Mouse (Mus musculus) layer of hippocampus, adult 18-20 months (tissue): Measurements from ENCODE around the gene Tmem266. TPM values are rescaled to one million over a fixed set of nuclear protein-coding genes. Genes with fewer than 3 reads are reported as not detected.

Source experiments
- DNase-seq, 2 experiments: peaks; one replicate each; pipeline ENCODE4 v3.0.0; 2022; ENCODE audit warnings: low spot score in 2 of 2
- long read RNA-seq: library from polyadenylated mRNA; stranded (forward); transcript quantifications from one replicate; pipeline ENCODE4 v2.0.0, GENCODE M21; 2021
- total RNA-seq, 2 experiments: library from RNA; stranded (reverse); gene quantifications; 2 replicates each; pipeline ENCODE4 v1.2.3; 2021

Gene Tmem266
- total RNA-seq: 1 to 10 TPM; 5.5 to 6.4 TPM
- long read RNA-seq, partial matches to known transcripts: 0 of 3 reads
- long read RNA-seq, other reads (novel, unspliced or antisense): 2 of 3 reads

GRCm38 (mm10) chr9:55326515-55327233 is at the start of gene Tmem266, which contains the start of gene Nrg4:
TSS of gene Tmem266 (plus strand) at chr9:55326913.
TSS of gene Nrg4 (minus strand) at chr9:55326844.
- peak; percentile 78 to 80 for DNase-seq

- peak in 1 of 2 experiments; percentile 45 for DNase-seq
These were observed 49.2 kb upstream of the Tmem266 start for GRCm38 (mm10) chr9:55277562-55277961.

GRCm38 (mm10) chr9:55279114-55279825 is 47.4 kb upstream of the Tmem266 start:
- DNase-seq: no peak

GRCm38 (mm10) chr9:55283516-55283915 is 43.2 kb upstream of the Tmem266 start:
- DNase-seq: no peak

GRCm38 (mm10) chr9:55285197-55285596 is 41.5 kb upstream of the Tmem266 start:
- no peak for DNase-seq

DNA sequence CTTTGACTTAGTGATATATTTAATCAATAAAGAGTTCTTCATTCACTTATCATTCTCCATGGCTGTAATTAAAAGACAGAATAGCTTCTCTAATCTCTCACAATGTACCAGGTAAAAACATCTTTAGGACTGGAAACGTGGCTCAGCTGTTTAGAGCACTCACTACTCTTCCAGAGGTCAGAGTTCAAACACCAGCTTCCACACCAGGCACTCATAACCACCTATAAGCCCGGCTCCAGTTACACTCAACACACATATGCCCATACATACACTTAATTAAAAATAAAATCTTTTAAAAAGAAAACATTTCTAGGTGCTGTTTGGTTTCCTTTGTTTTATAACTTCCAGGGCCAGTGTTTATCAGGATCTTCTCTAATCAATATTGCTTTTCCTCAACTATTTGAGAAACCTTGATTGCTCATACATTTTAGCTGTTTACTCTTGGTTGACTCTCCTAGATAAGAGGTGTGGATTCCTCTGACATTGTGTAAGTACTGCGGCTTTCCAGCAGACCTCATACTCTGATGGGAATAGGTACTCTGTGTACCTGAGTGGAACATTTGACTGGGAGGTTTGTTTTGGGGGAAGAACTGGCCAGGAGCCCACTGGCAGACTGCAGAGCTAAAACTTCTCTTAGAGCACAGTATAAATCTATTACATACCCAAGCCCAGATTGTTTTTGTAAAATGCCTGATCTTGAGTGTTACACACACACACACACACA is 37.1 kb upstream of the Tmem266 start:
- no peak for DNase-seq

GRCm38 (mm10) chr9:55291966-55292365 is 34.7 kb upstream of the Tmem266 start:
- no peak for DNase-seq

DNA sequence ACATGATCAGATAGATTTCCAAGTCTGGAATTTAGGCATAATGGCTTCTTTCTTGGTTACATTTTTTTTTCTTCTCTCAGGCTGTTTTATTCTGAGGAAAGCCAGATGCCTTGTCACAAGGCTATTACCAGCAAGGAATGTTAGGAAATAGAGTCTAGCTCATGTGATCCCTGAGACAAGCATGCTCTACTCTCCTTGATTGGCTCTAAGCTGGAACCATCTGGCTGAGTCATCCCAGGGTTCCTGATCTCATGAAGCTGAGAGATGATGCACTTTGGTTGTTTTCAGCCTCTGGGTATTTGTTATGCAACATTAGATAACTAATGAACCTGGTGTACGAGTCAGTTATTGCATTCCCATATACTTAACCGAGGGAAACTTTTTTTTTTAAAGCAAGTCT is 30.5 kb upstream of the Tmem266 start:
- DNase-seq: no peak

GRCm38 (mm10) chr9:55307066-55307465 is 19.6 kb upstream of the Tmem266 start:
- no peak for DNase-seq

GRCm38 (mm10) chr9:55307557-55307956 is 19.2 kb upstream of the Tmem266 start:
- no peak for DNase-seq

DNA sequence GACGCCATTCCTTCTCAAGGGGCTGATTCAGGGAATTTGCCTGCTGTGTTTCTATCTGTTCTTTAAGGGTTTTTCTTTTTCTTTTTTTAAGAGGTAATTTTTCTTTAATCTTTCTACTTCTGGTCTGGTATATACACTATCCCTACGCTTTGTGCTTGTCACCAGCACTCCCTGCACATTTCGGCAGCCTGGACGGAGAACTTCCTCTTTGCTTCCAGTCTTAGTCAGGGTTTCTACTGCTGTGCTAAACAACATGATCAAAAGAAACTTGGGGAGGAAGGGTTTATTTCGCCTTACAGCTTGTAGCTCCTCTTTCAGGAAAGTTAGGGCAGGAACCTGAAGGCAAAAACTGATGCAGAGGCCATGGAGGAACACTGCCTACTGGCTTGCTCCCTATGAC is 18.3 kb upstream of the Tmem266 start:
- DNase-seq: no peak

DNA sequence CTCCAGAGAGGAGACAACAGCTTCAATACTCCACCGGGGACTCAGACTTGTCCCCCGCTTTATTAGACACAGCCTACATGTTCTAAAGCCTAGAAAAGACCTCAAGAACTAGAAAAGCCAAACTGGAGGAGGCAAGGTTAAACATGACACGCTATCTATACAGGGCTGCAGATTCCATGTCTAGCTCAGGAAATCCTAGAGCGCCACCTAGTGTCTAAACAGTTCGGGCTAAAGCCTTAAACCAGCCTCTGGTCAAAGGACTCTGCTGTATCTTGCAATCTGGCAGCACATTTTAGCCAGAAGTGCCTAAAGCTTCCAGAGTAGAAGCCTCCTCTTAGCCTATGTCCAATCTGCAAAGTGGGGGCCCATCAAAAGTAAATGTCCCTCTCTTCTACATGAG is 15.2 kb upstream of the Tmem266 start:
- DNase-seq: peak; percentile 56 to 88

- DNase-seq: no peak
These were observed 13.0 kb upstream of the Tmem266 start for GRCm38 (mm10) chr9:55313619-55314261.

DNA sequence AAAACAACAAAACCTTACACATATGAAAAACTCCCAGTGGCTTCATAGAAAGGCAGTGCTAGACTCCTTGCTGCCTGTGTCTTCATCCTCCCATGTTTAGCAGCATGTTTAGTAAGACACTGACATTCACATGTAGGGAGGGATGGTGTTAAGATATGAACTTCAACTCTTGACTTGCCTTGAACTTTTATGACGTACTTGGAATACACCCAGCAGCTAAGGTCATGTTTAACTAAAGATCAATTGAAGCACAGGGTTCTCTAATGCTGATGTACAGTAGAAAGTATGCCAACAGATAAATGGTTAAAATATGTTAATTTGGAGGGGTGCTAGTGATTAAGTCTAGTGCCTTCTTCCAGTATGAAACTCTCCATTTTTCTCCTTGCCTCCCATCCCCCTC is 4.1 kb upstream of the Tmem266 start:
- DNase-seq: no peak

- DNase-seq: no peak
These were observed 2.6 kb upstream of the Tmem266 start for GRCm38 (mm10) chr9:55324085-55324484.

DNA sequence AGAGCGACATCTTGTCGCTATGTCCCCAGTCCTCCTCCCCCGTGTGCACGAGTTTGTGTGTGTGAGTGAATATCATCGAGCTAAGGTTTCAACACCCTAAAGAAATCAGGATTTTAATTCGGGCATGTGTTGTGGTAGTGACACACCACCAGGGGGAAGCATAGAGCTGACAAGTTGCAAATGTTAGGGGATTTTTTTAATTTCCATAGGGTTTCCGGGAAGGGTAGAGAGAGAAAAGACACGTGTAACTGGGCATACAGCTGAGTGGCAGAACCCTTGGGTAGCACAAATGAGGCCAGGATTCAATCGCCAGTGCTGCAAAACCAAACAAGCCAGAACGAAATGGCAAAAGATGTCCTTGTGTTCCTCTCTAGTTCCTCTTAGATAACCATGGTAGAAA is 2.2 kb upstream of the Tmem266 start:
- peak in 1 of 2 experiments; percentile 25 for DNase-seq

DNA sequence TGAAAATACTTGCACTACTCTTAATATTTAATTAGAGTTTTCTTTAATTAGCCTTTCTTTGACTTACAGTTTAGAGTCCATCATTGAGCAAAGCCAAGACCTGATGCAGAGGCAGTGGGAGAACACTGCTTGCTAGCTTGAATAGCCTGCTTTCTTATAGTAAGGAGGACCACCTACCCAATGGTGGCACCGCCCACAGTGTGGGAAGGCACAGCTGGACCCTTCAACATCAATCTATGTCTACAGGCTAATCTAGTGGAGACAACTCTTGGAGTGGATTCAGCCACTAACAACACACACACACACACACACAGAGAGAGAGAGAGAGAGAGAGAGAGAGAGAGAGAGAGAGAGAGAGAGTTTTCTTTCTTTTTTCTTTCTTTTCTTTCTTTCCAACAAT is 1.7 kb upstream of the Tmem266 start:
- no peak for DNase-seq

GRCm38 (mm10) chr9:55325564-55326514 is 874 bp upstream of the Tmem266 start:
- DNase-seq: no peak

DNA sequence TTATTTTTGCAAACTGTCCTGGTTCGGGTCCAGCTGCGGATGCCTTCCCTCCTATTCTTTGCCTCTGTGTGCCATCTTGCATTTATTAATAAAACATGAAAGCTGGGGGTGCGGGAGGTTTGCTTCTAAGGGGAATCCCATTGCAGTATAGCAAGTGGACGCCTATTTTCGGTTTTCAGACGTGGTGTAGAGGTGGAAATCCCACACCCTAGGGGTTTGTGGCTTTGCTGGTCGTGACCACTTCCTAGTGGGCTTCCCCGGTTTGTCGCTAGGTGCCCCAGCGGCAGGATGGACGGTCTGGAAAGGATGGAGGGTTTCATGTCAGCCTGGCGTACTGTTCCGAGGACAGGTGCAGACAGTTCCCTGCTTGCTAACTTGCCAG is 512 bp downstream of the Tmem266 start:
- DNase-seq: peak in 1 of 2 experiments; percentile 18
